Mouse (Mus musculus): Measurements from ENCODE around the gene Pphln1. TPM values are rescaled to one million over a fixed set of nuclear protein-coding genes. Genes with fewer than 3 reads are reported as not detected.

The Pphln1 gene
- polyA plus RNA-seq, 1 experiment from 2014 or later: 51.0 TPM

DNA sequence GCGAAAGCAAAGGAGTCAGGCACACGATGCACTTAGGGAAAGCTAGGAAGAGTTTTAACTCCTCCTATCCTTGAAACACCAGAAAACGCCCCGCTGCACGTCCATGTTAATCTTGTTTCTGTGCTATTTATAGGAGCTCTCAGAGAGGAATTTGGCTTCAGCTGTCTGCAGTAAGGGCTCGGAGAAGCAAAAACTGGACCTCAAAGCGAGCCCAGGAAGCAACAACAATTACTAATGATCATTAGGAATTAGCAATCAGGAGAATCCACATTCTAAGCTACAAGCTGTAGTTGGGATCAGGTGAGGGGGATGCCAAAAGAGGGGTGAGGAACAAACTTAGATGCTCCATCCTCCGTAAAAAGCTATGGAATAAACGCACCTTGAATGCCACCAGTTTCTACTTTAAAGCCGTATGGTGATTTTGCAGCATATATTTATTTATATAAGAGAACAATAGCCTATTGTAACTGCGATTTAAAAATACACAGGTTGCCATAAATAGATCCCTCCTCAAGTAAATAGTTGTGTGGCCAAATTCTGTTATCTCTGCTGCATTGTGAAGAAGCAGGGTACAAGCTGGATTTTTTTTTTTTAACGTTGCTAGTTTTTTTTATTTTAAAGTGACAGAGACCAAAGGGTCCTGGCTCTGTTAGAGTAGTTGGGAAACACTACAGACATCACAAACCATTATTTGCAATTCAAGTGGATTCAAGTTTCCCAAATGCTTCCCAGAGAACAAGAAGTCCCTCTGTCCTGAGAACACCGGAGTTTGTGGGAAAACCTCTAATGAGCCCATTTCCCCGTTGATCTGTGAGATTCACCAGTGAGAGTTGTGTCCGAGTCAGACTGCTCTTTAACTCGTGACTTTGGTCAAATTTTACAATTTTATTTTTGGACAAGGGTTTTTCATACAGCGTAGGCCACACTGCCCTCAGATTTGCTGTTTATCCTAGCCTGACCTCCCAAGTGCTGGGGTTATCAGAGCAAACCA lies 122.0 kb downstream of the Pphln1 start:
- Histone ChIP-seq H3K4me2 (ENCODE audit: low read length) (peak overlapping the region; percentile 97), H3K9ac (replicated peaks; ENCODE audit: low read depth, low read length) (no peak overlapping the region; the same call in 1 of the 2 replicates), H3K4me1 (replicated peaks; ENCODE audit: control insufficient read depth, insufficient read depth, low read length) (peaks cover 19% of the 10 kb centered on the region), H3K27me3 (replicated peaks; ENCODE audit: control insufficient read depth, insufficient read depth, low read length) (no peaks in the 10 kb centered on the region; the same call in none of the 2 replicates), H3K4me3 (replicated peaks; ENCODE audit: low read length) (peak overlapping the region; percentile 75), H3K27ac (ENCODE audit: low read length) (no peak overlapping the region), H3K36me3 (ENCODE audit: control insufficient read depth, insufficient read depth) (no peaks in the 10 kb centered on the region), H3K9me3 (ENCODE audit: control insufficient read depth, low read length) (no peaks in the 10 kb centered on the region)
- ATAC-seq: peak; percentile 19; the same call in 1 of the 2 replicates
- 11% methylated on average over 17 of the region's 17 CpGs for WGBS

DNA sequence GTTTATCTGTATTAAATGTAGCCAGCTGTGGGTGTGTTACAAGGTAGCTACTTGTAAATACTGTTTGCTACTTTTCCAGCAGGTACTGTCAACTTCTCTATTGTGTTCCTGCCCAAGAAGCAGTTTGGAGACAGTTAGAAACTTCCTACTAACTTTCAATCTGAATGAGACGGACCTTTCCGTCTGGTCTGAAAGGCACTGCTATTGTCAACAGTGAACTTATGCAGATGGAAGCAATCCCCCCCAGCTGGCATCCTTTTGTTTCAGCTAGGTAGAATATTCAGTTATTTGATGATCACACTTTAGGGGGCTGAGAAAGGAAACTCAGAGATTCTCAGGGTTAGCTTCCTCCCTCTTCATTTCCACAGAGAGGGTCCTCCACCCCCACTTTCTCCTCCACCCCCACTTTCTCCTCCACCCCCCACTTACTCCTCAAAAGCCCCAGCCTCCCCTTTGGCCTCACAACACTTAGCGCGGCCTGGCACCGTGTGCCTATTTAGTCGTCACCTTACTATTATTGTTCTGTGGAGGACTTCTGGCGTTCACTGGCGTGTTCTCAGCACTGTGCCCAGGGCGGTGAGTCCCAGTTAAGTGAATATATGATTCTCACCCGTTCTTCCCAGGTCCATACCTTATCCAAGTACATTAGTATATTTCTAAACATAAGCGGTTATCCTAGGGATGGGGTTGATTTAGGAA lies 123.1 kb downstream of the Pphln1 start:
- ATAC-seq: no peak
- Histone ChIP-seq H3K4me1 (replicated peaks; ENCODE audit: control insufficient read depth, insufficient read depth, low read length) (peaks cover 19% of the 10 kb centered on the region), H3K9ac (replicated peaks; ENCODE audit: low read depth, low read length) (no peak overlapping the region), H3K36me3 (ENCODE audit: control insufficient read depth, insufficient read depth) (no peaks in the 10 kb centered on the region), H3K27ac (ENCODE audit: low read length) (no peak overlapping the region), H3K4me3 (replicated peaks; ENCODE audit: low read length) (no peak overlapping the region), H3K27me3 (replicated peaks; ENCODE audit: control insufficient read depth, insufficient read depth, low read length) (no peaks in the 10 kb centered on the region; the same call in 1 of the 2 replicates), H3K4me2 (ENCODE audit: low read length) (no peak overlapping the region), H3K9me3 (ENCODE audit: control insufficient read depth, low read length) (no peaks in the 10 kb centered on the region)
- WGBS: 33% methylated on average over 11 of the region's 11 CpGs

DNA sequence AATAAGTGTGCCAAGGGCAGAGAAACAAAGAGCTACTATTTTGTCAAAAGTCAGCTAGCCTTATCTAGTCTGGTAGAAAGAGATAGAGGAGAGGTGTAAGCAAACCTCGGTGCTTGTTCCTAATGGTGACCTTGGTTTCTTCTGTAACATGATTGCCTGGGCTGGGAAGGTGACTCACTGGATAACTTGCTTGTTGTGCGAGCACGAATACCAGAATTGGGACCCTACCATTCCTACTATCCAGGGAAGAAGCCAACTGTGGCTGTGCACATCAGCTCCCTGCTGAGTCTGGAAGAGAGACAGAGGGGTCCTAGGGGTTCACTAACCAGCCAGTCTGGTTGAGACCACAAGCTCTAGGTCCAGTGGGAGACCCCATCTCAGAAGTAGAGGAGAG lies 123.6 kb downstream of the Pphln1 start:
- no peak overlapping the region for H3K4me2 ChIP-seq (ENCODE audit: low read length)
- H3K4me3 ChIP-seq (replicated peaks; ENCODE audit: low read length): no peak overlapping the region
- no peak overlapping the region for H3K27ac ChIP-seq (ENCODE audit: low read length)
- 42% methylated on average over 3 of the region's 3 CpGs for WGBS
- H3K4me1 ChIP-seq (replicated peaks; ENCODE audit: control insufficient read depth, insufficient read depth, low read length): peaks cover 19% of the 10 kb centered on the region
- H3K27me3 ChIP-seq (replicated peaks; ENCODE audit: control insufficient read depth, insufficient read depth, low read length): no peaks in the 10 kb centered on the region; the same call in 1 of the 2 replicates
- H3K9me3 ChIP-seq (ENCODE audit: control insufficient read depth, low read length): no peaks in the 10 kb centered on the region
- no peak for ATAC-seq
- H3K36me3 ChIP-seq (ENCODE audit: control insufficient read depth, insufficient read depth): no peaks in the 10 kb centered on the region
- no peak overlapping the region for H3K9ac ChIP-seq (replicated peaks; ENCODE audit: low read depth, low read length)

DNA sequence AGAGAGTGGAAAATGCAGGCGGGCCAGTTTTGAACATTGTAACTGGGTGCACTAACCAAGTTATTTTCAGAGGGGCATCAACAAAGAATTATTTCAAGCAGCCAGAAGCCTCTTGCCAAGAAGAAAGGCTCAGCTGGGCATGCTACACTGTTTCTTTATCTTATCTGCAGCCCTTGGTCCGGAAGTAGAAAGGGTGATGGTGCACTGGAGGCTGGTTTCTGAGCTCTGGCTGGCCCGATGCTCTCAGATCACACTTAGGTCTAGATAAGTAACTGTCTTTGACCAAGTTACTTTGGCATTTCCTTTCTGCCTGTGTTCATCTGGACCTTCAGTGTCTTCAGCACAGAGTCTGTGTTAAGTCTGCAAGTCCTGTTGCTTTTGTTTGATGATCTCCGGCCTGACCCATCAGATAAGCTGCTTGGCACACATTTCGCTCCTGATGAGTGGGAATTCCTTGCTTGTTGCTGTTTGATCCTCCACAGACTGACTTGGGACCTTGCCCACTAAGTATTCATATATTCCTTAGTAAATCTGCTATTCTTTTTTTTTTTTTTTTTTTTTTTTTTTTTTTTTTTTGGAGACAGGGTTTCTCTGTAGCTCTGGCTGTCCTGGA lies 127.3 kb downstream of the Pphln1 start:
- Histone ChIP-seq H3K27me3 (replicated peaks; ENCODE audit: control insufficient read depth, insufficient read depth, low read length) (no peaks in the 10 kb centered on the region), H3K36me3 (ENCODE audit: control insufficient read depth, insufficient read depth) (no peaks in the 10 kb centered on the region), H3K4me3 (replicated peaks; ENCODE audit: low read length) (no peak overlapping the region), H3K9ac (replicated peaks; ENCODE audit: low read depth, low read length) (no peak overlapping the region), H3K4me2 (ENCODE audit: low read length) (no peak overlapping the region), H3K9me3 (ENCODE audit: control insufficient read depth, low read length) (no peaks in the 10 kb centered on the region), H3K4me1 (replicated peaks; ENCODE audit: control insufficient read depth, insufficient read depth, low read length) (peaks cover 2% of the 10 kb centered on the region), H3K27ac (ENCODE audit: low read length) (no peak overlapping the region)
- WGBS: 85% methylated on average over 5 of the region's 5 CpGs
- no peak for ATAC-seq

DNA sequence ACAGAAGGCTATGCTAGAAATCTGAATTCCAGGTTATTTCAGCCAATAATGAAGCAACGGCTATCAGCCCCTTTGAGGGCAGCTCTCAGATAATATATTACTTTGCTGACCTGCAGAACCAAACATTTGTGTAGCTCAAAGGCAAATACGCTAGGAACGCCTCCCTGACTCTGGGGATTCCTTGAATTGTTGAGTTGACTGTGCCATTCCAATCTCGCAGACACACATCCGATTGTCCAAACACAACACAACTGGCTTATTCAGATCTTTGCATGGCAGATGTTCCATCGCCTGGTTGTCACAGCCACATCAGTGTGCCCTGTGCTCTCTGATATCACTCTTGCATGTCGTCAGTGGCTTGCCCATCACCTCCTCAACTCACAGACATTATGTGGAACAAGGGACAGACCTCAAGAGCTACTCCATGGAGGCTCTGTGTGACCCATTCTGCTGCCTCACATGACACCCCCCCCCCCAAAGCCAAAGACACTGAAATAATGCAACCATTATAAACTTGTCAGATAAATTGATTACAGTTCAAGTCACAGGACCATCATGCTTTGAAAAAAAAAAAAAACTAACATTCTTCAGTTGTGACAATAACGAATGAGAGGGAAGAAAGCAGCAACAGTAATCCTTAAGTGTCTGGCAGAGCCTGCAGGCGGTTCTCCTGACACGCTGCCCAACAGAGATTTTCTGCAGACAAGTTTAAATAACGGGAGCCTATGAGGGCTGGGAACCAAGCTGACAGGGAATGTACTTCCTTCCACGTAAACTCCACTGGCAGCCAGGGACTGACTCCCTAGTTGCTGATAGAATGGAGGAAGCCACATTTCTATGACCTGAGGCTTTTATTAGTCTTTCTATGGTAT lies 131.9 kb downstream of the Pphln1 start:
- ATAC-seq: no peak
- no peak overlapping the region for H3K9ac ChIP-seq (replicated peaks; ENCODE audit: low read depth, low read length)
- H3K4me2 ChIP-seq (ENCODE audit: low read length): no peak overlapping the region
- no peaks in the 10 kb centered on the region for H3K36me3 ChIP-seq (ENCODE audit: control insufficient read depth, insufficient read depth)
- WGBS: 58% methylated on average over 12 of the region's 12 CpGs
- H3K9me3 ChIP-seq (ENCODE audit: control insufficient read depth, low read length): no peaks in the 10 kb centered on the region
- no peaks in the 10 kb centered on the region for H3K27me3 ChIP-seq (replicated peaks; ENCODE audit: control insufficient read depth, insufficient read depth, low read length)
- H3K4me3 ChIP-seq (replicated peaks; ENCODE audit: low read length): no peak overlapping the region
- peaks cover 4% of the 10 kb centered on the region for H3K4me1 ChIP-seq (replicated peaks; ENCODE audit: control insufficient read depth, insufficient read depth, low read length)
- H3K27ac ChIP-seq (ENCODE audit: low read length): no peak overlapping the region

DNA sequence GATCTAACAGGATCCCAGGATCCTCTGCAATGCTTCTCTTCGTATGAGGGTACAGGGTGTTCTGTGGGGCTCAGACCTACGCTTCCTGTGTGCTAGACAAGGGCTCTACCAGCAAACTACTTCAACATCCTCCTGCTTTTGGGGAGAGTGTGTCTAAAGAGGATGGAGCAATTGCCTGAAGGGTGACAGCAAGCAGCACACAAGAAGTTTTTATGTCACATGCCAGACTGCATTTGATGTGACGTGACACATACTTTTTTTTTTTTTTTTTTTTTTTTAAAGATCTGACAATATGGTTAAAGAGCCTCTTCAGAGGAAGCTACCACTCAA lies 132.5 kb downstream of the Pphln1 start:
- Histone ChIP-seq H3K27me3 (replicated peaks; ENCODE audit: control insufficient read depth, insufficient read depth, low read length) (no peaks in the 10 kb centered on the region), H3K4me3 (replicated peaks; ENCODE audit: low read length) (no peak overlapping the region), H3K9ac (replicated peaks; ENCODE audit: low read depth, low read length) (no peak overlapping the region), H3K4me1 (replicated peaks; ENCODE audit: control insufficient read depth, insufficient read depth, low read length) (peaks cover 4% of the 10 kb centered on the region), H3K27ac (ENCODE audit: low read length) (no peak overlapping the region), H3K9me3 (ENCODE audit: control insufficient read depth, low read length) (no peaks in the 10 kb centered on the region), H3K36me3 (ENCODE audit: control insufficient read depth, insufficient read depth) (no peaks in the 10 kb centered on the region), H3K4me2 (ENCODE audit: low read length) (no peak overlapping the region)
- no peak for ATAC-seq
- WGBS: 77% methylated on average over 3 of the region's 3 CpGs

DNA sequence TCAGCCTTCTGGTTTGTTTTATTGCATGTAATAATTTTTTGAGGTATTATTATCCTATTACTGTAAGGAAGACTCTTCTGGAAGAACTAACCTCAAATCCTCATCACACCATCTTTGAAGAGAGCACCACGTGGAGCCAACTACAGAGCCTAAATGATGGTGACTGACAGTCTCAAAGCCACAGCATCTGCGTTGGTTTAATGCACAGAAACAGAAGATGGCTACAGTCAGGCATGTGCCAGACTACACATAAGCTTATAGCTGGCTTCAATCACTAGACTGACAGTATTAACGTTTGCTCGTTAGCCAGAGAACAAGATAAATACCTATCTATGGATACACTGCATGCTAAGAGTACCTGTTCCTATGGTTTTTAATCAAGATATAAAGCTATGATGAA lies 138.0 kb downstream of the Pphln1 start:
- WGBS: 50% methylated on average over 4 of the region's 4 CpGs
- H3K27me3 ChIP-seq (replicated peaks; ENCODE audit: control insufficient read depth, insufficient read depth, low read length): no peaks in the 10 kb centered on the region

DNA sequence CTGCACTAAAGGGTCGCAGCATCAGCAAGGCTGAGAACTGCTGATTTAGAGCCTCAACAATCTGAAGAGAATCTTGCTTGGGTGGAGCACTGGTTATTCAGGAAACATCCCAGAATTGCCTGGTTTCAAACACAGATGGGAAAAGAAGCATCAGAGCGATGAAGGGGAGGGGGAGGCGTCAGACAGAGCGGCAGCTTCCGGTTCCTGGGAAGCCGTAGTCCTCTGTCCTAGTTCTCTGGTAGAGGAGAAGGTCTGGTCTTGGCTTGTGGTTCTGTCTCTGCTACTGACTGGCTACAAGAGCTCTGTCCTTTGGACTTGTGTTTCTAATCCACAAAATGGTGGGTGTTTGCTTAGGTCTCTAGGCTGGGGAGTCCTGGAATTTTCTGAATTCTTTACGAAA lies 139.6 kb downstream of the Pphln1 start:
- WGBS: 78% methylated on average over 7 of the region's 7 CpGs
- Histone ChIP-seq H3K4me2 (ENCODE audit: low read length) (no peak overlapping the region), H3K9ac (replicated peaks; ENCODE audit: low read depth, low read length) (no peak overlapping the region), H3K36me3 (ENCODE audit: control insufficient read depth, insufficient read depth) (no peaks in the 10 kb centered on the region), H3K4me1 (replicated peaks; ENCODE audit: control insufficient read depth, insufficient read depth, low read length) (no peaks in the 10 kb centered on the region; the same call in 1 of the 2 replicates), H3K9me3 (ENCODE audit: control insufficient read depth, low read length) (no peaks in the 10 kb centered on the region), H3K4me3 (replicated peaks; ENCODE audit: low read length) (no peak overlapping the region), H3K27me3 (replicated peaks; ENCODE audit: control insufficient read depth, insufficient read depth, low read length) (no peaks in the 10 kb centered on the region), H3K27ac (ENCODE audit: low read length) (no peak overlapping the region)
- ATAC-seq: no peak; the same call in 1 of the 2 replicates

More for the DNA sequence above, 138.0 kb downstream of the Pphln1 start:
- Histone ChIP-seq H3K36me3 (ENCODE audit: control insufficient read depth, insufficient read depth) (no peaks in the 10 kb centered on the region), H3K4me1 (replicated peaks; ENCODE audit: control insufficient read depth, insufficient read depth, low read length) (no peaks in the 10 kb centered on the region; the same call in 1 of the 2 replicates), H3K4me2 (ENCODE audit: low read length) (no peak overlapping the region), H3K27ac (ENCODE audit: low read length) (no peak overlapping the region), H3K9me3 (ENCODE audit: control insufficient read depth, low read length) (no peaks in the 10 kb centered on the region), H3K4me3 (replicated peaks; ENCODE audit: low read length) (no peak overlapping the region), H3K9ac (replicated peaks; ENCODE audit: low read depth, low read length) (no peak overlapping the region)
- ATAC-seq: peak; percentile 64; the same call in 1 of the 2 replicates

Measured in forebrain, embryonic 16.5 days (tissue).